Mouse (Mus musculus): ENCODE results near the gene Kcns3. TPM values are rescaled to one million over a fixed set of nuclear protein-coding genes. Genes with fewer than 3 reads are reported as not detected.

Gene Kcns3
- total and polyA plus RNA-seq, 3 experiments, result not detected

DNA sequence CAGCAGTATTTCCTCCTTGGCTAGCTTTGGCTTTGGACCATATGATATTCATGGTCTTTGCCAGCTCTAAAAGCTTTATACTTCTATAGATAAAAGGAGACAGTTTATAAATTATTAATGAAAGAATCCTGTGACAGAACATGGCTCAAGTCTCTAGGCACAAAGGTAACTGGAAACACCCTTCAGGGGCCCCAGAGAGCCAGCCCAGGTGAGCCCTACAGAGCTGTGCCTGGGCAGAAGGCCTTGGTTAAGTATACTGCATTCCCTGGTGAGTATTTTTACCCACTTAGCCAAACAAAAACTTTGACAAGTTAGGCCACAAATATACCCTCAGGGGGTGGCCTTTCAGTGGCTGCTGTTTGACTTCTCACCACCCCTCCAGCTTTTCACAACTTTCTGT, 2.7 kb upstream of the Kcns3 start:
- H3K27me3 ChIP-seq (replicated peaks), result no peaks in the 10 kb centered on the region
- in situ Hi-C loops (cut with MboI; ENCODE audit: low pct_ligation_motif_present, low pct_unique_long_range_greater_than_20kb, low sequenced_read_pairs) (no loop called here), dilution Hi-C loops (cut with MboI; ENCODE audit: extremely low pct_ligation_motif_present, extremely low pct_unique_long_range_greater_than_20kb, low sequenced_read_pairs) (no loop called here)
- TF ChIP-seq MXI1 (IDR thresholded peaks at IDR 0.05; ENCODE audit: low read depth, low read length) (no peak), ZKSCAN1 (IDR thresholded peaks at IDR 0.05; ENCODE audit: borderline replicate concordance, low read depth, low read length) (no peak), ZNF384 (IDR thresholded peaks at IDR 0.05; ENCODE audit: low read depth, low read length) (no peak), UBTF (IDR thresholded peaks at IDR 0.05; ENCODE audit: low read depth, low read length) (no peak), E2F4 (IDR thresholded peaks at IDR 0.05; ENCODE audit: insufficient replicate concordance, low read depth, low read length) (no peak)
- H3K4me2 ChIP-seq (ENCODE audit: insufficient read depth, low read depth, poor library complexity, severe bottlenecking), result no peak overlapping the region
- no peak overlapping the region for H3K4me3 ChIP-seq (replicated peaks in 1 of 3; ENCODE audit: low read depth in 2 of 3, low read length in 2 of 3, poor library complexity in 1 of 3)
- H3K9me3 ChIP-seq (replicated peaks; ENCODE audit: low read length), result peaks cover 12% of the 10 kb centered on the region
- H3K79me2 ChIP-seq (replicated peaks; ENCODE audit: control insufficient read depth, extremely low read depth, insufficient read depth, poor library complexity, severe bottlenecking), result no peaks in the 10 kb centered on the region
- H3K9ac ChIP-seq (ENCODE audit: insufficient read depth, low read depth), result no peak overlapping the region
- no peak overlapping the region for H3K27ac ChIP-seq (ENCODE audit: insufficient read depth, low read depth)
- peaks cover 4 to 24% of the 10 kb centered on the region in 2 experiments; a peak in 2 of 4 replicates for H3K4me1 ChIP-seq (ENCODE audit: control insufficient read depth in 1 of 2, insufficient read depth in 2 of 2)
- DNase-seq (ENCODE audit: extremely low read depth), result no peak
- H3K36me3 ChIP-seq (replicated peaks in 1 of 2; ENCODE audit: control insufficient read depth in 1 of 2, insufficient read depth in 1 of 2, low read length in 1 of 2), result no peaks in the 10 kb centered on the region

DNA sequence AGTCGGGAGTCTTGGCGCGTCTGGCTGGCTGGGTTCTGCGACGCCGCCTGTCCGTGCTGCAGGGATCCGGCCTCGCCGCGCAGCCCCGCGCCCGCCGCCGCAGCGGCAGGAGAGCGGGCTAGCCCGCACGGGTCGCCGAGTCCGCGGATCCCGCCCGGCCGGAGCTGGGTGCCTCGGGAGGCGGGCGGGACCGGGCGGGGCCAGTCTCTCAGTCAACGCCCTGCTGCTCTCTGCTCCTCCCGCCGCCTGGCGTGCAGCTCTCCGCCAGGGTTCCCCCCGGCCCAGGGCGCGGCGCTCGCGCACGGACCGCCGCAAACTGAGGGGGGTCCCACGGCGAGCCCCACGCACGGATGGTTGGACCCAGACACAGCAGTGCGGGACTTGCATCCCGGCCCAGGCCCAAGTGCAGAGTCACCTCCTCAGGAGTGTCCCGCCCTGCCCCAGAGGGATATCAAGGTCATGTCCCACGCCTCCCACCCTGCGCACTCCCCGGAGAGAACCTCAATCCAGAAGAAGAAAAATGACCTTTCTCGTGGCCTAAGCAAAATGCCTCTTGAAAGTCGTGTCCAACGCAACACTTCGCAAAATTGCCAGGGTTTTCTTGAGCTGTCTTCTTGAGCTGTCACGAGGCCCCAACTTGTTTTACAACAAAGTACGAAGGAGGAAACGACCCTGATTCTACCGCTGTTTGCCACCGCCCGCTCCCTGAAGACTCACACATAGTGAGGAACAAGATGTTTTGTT, 492 bp downstream of the Kcns3 start:
- dilution Hi-C loops (cut with MboI; ENCODE audit: extremely low pct_ligation_motif_present, extremely low pct_unique_long_range_greater_than_20kb, low sequenced_read_pairs), result no loop called here
- H3K9ac ChIP-seq (ENCODE audit: insufficient read depth, low read depth), result no peak overlapping the region
- no peak for DNase-seq (ENCODE audit: extremely low read depth)

DNA sequence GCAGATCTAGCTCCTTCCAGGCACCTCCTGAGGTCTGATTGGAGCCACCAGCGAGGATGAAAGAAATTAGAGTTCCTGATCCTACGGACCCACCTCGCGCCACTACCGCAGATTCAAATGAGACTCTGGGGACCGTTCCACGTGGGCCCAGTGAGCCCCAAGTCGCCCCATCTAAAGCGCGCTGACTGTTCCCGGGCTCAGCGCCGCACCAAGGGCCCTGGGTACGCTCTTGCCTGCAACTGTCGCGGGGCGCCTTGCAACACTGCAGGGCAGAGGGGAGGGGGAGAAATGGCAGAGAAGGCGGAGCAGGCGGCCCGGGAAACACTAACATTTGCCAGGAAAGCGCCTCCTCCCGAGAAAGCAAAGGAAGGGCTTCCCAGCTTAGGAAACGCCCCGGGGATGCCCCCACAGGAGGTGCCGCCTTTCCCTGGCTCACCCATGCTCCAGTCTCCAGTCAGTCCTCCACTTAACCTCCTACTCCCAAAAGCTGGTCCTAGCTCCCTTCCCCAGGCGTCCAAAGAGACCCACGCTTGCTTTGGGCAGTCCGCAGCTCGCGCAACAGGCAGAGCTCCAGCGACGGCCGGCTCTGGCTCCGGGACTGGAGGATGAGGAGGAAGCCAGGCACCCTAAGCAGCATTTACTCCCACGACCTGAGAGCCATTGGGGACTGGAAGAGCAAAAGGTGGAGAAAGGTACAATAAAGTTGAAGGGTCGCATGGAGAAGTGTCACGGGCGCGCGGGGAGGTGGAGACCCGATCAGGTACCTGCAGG, 1.2 kb downstream of the Kcns3 start:
- TF ChIP-seq SIN3A (IDR thresholded peaks at IDR 0.05; ENCODE audit: low read length), result no peak
- no peak for TF ChIP-seq ZNF384 (IDR thresholded peaks at IDR 0.05; ENCODE audit: low read depth, low read length)
- Histone ChIP-seq H3K4me3 (replicated peaks in 1 of 3; ENCODE audit: low read depth in 2 of 3, low read length in 2 of 3, poor library complexity in 1 of 3) (no peak overlapping the region), H3K4me1 (ENCODE audit: control insufficient read depth in 1 of 2, insufficient read depth in 2 of 2) (peaks cover under 1 to 13% of the 10 kb centered on the region in 2 experiments; a peak in 2 of 4 replicates), H3K9me3 (replicated peaks; ENCODE audit: low read length) (peaks cover 12% of the 10 kb centered on the region), H3K79me2 (replicated peaks; ENCODE audit: control insufficient read depth, extremely low read depth, insufficient read depth, poor library complexity, severe bottlenecking) (no peaks in the 10 kb centered on the region), H3K27ac (ENCODE audit: insufficient read depth, low read depth) (no peak overlapping the region), H3K36me3 (replicated peaks in 1 of 2; ENCODE audit: control insufficient read depth in 1 of 2, insufficient read depth in 1 of 2, low read length in 1 of 2) (no peaks in the 10 kb centered on the region), H3K9ac (ENCODE audit: insufficient read depth, low read depth) (no peak overlapping the region), H3K4me2 (ENCODE audit: insufficient read depth, low read depth, poor library complexity, severe bottlenecking) (no peak overlapping the region), H3K27me3 (replicated peaks) (no peaks in the 10 kb centered on the region)
- in situ Hi-C loops (cut with MboI; ENCODE audit: low pct_ligation_motif_present, low pct_unique_long_range_greater_than_20kb, low sequenced_read_pairs), result no loop called here
- dilution Hi-C loops (cut with MboI; ENCODE audit: extremely low pct_ligation_motif_present, extremely low pct_unique_long_range_greater_than_20kb, low sequenced_read_pairs), result no loop called here
- no peak for DNase-seq (ENCODE audit: extremely low read depth)

More for the DNA sequence above, 492 bp downstream of the Kcns3 start:
- H3K9me3 ChIP-seq (replicated peaks; ENCODE audit: low read length), result peaks cover 12% of the 10 kb centered on the region
- no peaks in the 10 kb centered on the region for H3K27me3 ChIP-seq (replicated peaks)
- no peaks in the 10 kb centered on the region for H3K79me2 ChIP-seq (replicated peaks; ENCODE audit: control insufficient read depth, extremely low read depth, insufficient read depth, poor library complexity, severe bottlenecking)
- no peak overlapping the region for H3K4me2 ChIP-seq (ENCODE audit: insufficient read depth, low read depth, poor library complexity, severe bottlenecking)
- H3K36me3 ChIP-seq (replicated peaks in 1 of 2; ENCODE audit: control insufficient read depth in 1 of 2, insufficient read depth in 1 of 2, low read length in 1 of 2), result no peaks in the 10 kb centered on the region
- H3K27ac ChIP-seq (ENCODE audit: insufficient read depth, low read depth), result no peak overlapping the region
- H3K4me1 ChIP-seq (ENCODE audit: control insufficient read depth in 1 of 2, insufficient read depth in 2 of 2), result peaks cover 4 to 20% of the 10 kb centered on the region in 2 experiments; a peak in 2 of 4 replicates
- in situ Hi-C loops (cut with MboI; ENCODE audit: low pct_ligation_motif_present, low pct_unique_long_range_greater_than_20kb, low sequenced_read_pairs), result no loop called here
- no peak overlapping the region for H3K4me3 ChIP-seq (replicated peaks in 1 of 3; ENCODE audit: low read depth in 2 of 3, low read length in 2 of 3, poor library complexity in 1 of 3)
- TF ChIP-seq NRF1 (IDR thresholded peaks at IDR 0.05; ENCODE audit: low read depth, low read length) (no peak), TBP (conservative IDR thresholded peaks at IDR 0.05; ENCODE audit: low read depth, low read length) (no peak), KAT2A (IDR thresholded peaks at IDR 0.05; ENCODE audit: insufficient replicate concordance, low read length) (no peak), JUND (conservative IDR thresholded peaks at IDR 0.05; ENCODE audit: low read depth, low read length) (no peak), SIN3A (IDR thresholded peaks at IDR 0.05; ENCODE audit: low read length) (no peak), MEF2A (IDR thresholded peaks at IDR 0.05; ENCODE audit: borderline replicate concordance, low read depth, low read length) (no peak), ZMIZ1 (IDR thresholded peaks at IDR 0.05; ENCODE audit: low read depth, low read length) (no peak)
